Comparison of ENCODE assay signal across 8 mouse cellular contexts in genomic region chr6:125095391-125096278, GRCm38 (mm10). TPM values are rescaled to one million over a fixed set of nuclear protein-coding genes. Genes with fewer than 3 reads are reported as not detected.
DNase-seq lines count a peak whose midpoint lies in the region; ATAC-seq and TF ChIP-seq lines count a peak whose summit lies in the region.

Chd4 (plus strand) TSS chr6:125095981.

- intact Hi-C loops in heart, postnatal 14 days (cut with DNase I) = no loop called here

- peak; percentile 75 for ATAC-seq in forebrain, embryonic 15.5 days (replicated peaks)
- ATAC-seq in liver, postnatal 0 days = peak; percentile 79
- peak; percentile 77 for ATAC-seq in neural tube, embryonic 14.5 days (ENCODE audit: low read depth)

- peak within 1 kb of the TSS; percentile 74 for H3K4me2 ChIP-seq in forebrain, embryonic 15.5 days (replicated peaks)
- peak within 1 kb of the TSS; percentile 98 for H3K4me2 ChIP-seq in liver, postnatal 0 days (ENCODE audit: low read depth, low read length)
- H3K4me2 ChIP-seq in neural tube, embryonic 14.5 days (ENCODE audit: low read depth, low read length) = peak within 1 kb of the TSS; percentile 91

- peak within 1 kb of the TSS; percentile 84 for H3K9ac ChIP-seq in forebrain, embryonic 15.5 days (replicated peaks)
- peak within 1 kb of the TSS; percentile 97 for H3K9ac ChIP-seq in liver, postnatal 0 days (replicated peaks)
- H3K9ac ChIP-seq in neural tube, embryonic 14.5 days (replicated peaks; ENCODE audit: low read depth, low read length) = peak within 1 kb of the TSS; percentile 92

- H3K36me3 ChIP-seq in forebrain, embryonic 15.5 days = peaks cover 16% of the 10 kb centered on the region
- H3K36me3 ChIP-seq in liver, postnatal 0 days (replicated peaks; ENCODE audit: insufficient read depth, low read length) = peaks cover 22% of the 10 kb centered on the region
- H3K36me3 ChIP-seq in neural tube, embryonic 14.5 days (ENCODE audit: control insufficient read depth, insufficient read depth, low read length) = peaks cover 17% of the 10 kb centered on the region
- no peaks in the 10 kb centered on the region; the same call in 1 of the 2 replicates for H3K36me3 ChIP-seq in testis, adult 2 months (ENCODE audit: control insufficient read depth, insufficient read depth, low read length)

- H3K27me3 ChIP-seq in forebrain, embryonic 15.5 days = no peaks in the 10 kb centered on the region
- H3K27me3 ChIP-seq in liver, postnatal 0 days (ENCODE audit: insufficient read depth, low read length) = no peaks in the 10 kb centered on the region
- no peaks in the 10 kb centered on the region; the same call in 1 of the 2 replicates for H3K27me3 ChIP-seq in neural tube, embryonic 14.5 days (ENCODE audit: control insufficient read depth, insufficient read depth, low read length)
- H3K27me3 ChIP-seq in testis, adult 2 months (ENCODE audit: control insufficient read depth, insufficient read depth, low read length) = no peaks in the 10 kb centered on the region

- no peak for TF ChIP-seq EP300 in liver, postnatal 0 days (IDR thresholded peaks at IDR 0.05; ENCODE audit: low read depth)

- peak within 1 kb of the TSS; percentile 82 for H3K4me3 ChIP-seq in forebrain, embryonic 15.5 days
- H3K4me3 ChIP-seq in liver, postnatal 0 days (ENCODE audit: low read depth, low read length) = peak within 1 kb of the TSS; percentile 99
- H3K4me3 ChIP-seq in neural tube, embryonic 14.5 days (ENCODE audit: low read depth, low read length) = peak within 1 kb of the TSS; percentile 93
- H3K4me3 ChIP-seq in testis, adult 2 months (ENCODE audit: control insufficient read depth, low read depth, low read length) = peak within 1 kb of the TSS; percentile 95

- peak; percentile 73 for TF ChIP-seq POLR2A in testis, adult 2 months (IDR thresholded peaks at IDR 0.05; ENCODE audit: control insufficient read depth, low read depth, low read length)

- DNase-seq in ES-CJ7 (ENCODE audit: low read depth, low spot score) = peak; percentile 92
- peak; percentile 97 for DNase-seq in cerebellum, adult 11 months
- peak; percentile 92 for DNase-seq in heart, postnatal 14 days
- peak; percentile 98 for DNase-seq in layer of hippocampus, adult 11-12 months (ENCODE audit: low spot score)
- DNase-seq in liver, postnatal 0 days = peak; percentile 96

- H3K27ac ChIP-seq in forebrain, embryonic 15.5 days (replicated peaks) = peak within 1 kb of the TSS; percentile 94
- peak within 1 kb of the TSS; percentile 96 for H3K27ac ChIP-seq in liver, postnatal 0 days (ENCODE audit: low read depth)
- H3K27ac ChIP-seq in neural tube, embryonic 14.5 days (ENCODE audit: low read depth, low read length) = peak within 1 kb of the TSS; percentile 91
- peak within 1 kb of the TSS; percentile 91 for H3K27ac ChIP-seq in testis, adult 2 months (ENCODE audit: control insufficient read depth, insufficient read depth, low read depth, low read length)

- no peaks in the 10 kb centered on the region for H3K9me3 ChIP-seq in forebrain, embryonic 15.5 days
- H3K9me3 ChIP-seq in liver, postnatal 0 days (ENCODE audit: low read length) = no peaks in the 10 kb centered on the region
- H3K9me3 ChIP-seq in neural tube, embryonic 14.5 days (ENCODE audit: control insufficient read depth, low read length) = no peaks in the 10 kb centered on the region

- 1% methylated on average over 41 of the region's 45 CpGs for whole genome bisulfite sequencing in forebrain, embryonic 15.5 days
- WGBS in liver, postnatal 0 days (ENCODE audit: insufficient replicate concordance) = 5% methylated on average over 34 of the region's 45 CpGs
- 3% methylated on average over 34 of the region's 45 CpGs for WGBS in neural tube, embryonic 14.5 days

- peaks cover 41% of the 10 kb centered on the region for H3K4me1 ChIP-seq in forebrain, embryonic 15.5 days
- peaks cover 39% of the 10 kb centered on the region for H3K4me1 ChIP-seq in liver, postnatal 0 days (ENCODE audit: insufficient read depth)
- H3K4me1 ChIP-seq in neural tube, embryonic 14.5 days (ENCODE audit: control insufficient read depth, insufficient read depth, low read length) = peaks cover 27% of the 10 kb centered on the region
- peaks cover 28% of the 10 kb centered on the region for H3K4me1 ChIP-seq in testis, adult 2 months (ENCODE audit: control insufficient read depth, insufficient read depth, low read length)

- no peak for TF ChIP-seq CTCF in liver, postnatal 0 days (IDR thresholded peaks at IDR 0.05; ENCODE audit: low read depth)
- no peak for TF ChIP-seq CTCF in testis, adult 2 months (IDR thresholded peaks at IDR 0.05; ENCODE audit: control insufficient read depth, insufficient read depth, insufficient replicate concordance, low read depth, low read length)

RNA-seq across cellular contexts. Expression of gene Chd4, which starts in this region (rescaled TPM):
- 98.9 and 112 TPM in 2 replicates for polyA plus RNA-seq in forebrain, embryonic 15.5 days (2015; fragmentation: Nextera tagmentation; extraction: Ambion mirVana)
- 100 to 1,000 TPM; 141 to 145 TPM for total RNA-seq in heart, postnatal 14 days (2021)
- polyA plus RNA-seq in liver, postnatal 0 days (2015; fragmentation: Nextera tagmentation; extraction: Ambion mirVana) = 20.0 and 24.5 TPM in 2 replicates
- polyA plus RNA-seq in neural tube, embryonic 14.5 days (2014; fragmentation: Nextera tagmentation; extraction: Ambion mirVana) = 72.1 and 82.2 TPM in 2 replicates
- 42.5 and 43.0 TPM in 2 replicates for polyA plus RNA-seq in testis, adult 2 months (2012; rRNA removed)

Comparison
In these comparisons a context has a peak if more than half of its experiments do, and no peak if none do; other contexts are left out.
1. Peak in every context shown above with its lines: DNase-seq, ATAC-seq, H3K4me3 ChIP-seq and H3K27ac ChIP-seq.